Mouse (Mus musculus) ovary, postnatal 14 days (tissue): ENCODE results near the gene Olfr691.
"Not testable (repeated sequence)": the region's sequence is repeated elsewhere in the genome, so short reads cannot be mapped to it uniquely, and the experiment has no call there.

ENCODE experiments used
- DNase-seq: peaks from one replicate; pipeline ENCODE4 v3.0.0; 2022; ENCODE audit warnings: low spot score

The Olfr691 gene

DNA sequence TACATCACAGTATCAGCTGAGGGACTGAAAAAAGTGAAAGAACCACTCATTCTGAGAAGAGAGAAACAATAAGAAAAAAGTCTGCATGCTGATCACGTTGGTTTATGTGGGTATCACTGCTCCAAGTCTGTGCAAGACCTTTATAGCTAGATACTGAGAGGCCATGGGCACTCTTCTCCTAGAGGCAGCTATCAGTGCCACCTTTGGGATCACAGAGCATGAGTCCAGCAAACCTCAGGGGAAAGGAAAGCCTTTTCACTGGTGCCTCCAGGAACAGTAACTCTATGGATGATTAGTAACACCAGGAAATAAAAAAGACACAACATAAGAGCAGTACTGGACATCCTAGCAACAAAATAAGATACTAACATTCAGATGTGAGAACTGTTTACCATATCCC, at the start of gene Olfr691:
Gene Olfr691, minus strand, starts transcription at position 101 of the 400 bp plus-strand sequence.
- DNase-seq = no peak

DNA sequence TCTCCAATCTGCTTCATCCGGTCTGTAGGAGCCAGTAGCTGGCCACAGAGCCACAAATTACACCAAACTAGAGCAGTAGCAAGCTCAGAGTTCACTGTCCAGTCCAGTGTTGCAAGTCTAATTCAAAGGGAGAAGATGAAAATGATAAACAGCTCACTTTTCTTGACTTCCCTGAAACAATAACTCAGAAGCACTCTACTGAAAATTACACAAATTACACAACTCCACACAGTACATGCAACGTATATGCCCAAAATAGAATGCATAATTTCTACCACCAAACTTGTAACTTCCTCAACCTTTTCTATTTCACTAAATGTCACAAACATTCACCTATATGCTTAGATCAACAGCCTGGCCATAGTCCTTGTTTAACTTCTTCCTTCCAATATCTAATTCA, 48.2 kb upstream of the Olfr691 start:
- DNase-seq = no peak

GRCm38 (mm10) chr7:105387696-105388095, 45.6 kb upstream of the Olfr691 start:
- no peak for DNase-seq

GRCm38 (mm10) chr7:105380329-105380728, 38.3 kb upstream of the Olfr691 start:
- DNase-seq = no peak

GRCm38 (mm10) chr7:105374866-105375265, 32.8 kb upstream of the Olfr691 start, which contains the start of gene Gm5901:
Gene Gm5901 (plus strand): TSS chr7:105375038.
- no peak for DNase-seq

GRCm38 (mm10) chr7:105373976-105374375, 31.9 kb upstream of the Olfr691 start:
- no peak for DNase-seq

DNA sequence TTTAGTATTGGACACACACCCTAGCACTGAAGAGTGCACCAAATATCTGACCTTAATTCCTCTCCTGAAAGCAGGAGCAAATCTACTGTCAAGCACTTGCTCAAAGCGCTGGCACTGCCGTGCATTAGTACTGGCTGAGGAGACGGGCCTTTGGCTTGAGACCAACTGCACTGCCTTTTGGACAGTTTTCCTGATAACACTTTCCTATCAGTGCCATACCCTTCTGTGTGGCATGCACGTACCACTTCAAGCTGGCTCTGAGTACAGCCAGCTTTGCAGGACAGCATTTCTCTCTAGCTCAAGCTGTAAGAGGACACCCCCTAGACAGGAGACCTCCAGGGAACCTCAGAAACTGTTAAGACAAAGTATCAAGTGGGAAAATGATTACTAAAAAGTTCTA, 31.4 kb upstream of the Olfr691 start:
- DNase-seq = no peak

DNA sequence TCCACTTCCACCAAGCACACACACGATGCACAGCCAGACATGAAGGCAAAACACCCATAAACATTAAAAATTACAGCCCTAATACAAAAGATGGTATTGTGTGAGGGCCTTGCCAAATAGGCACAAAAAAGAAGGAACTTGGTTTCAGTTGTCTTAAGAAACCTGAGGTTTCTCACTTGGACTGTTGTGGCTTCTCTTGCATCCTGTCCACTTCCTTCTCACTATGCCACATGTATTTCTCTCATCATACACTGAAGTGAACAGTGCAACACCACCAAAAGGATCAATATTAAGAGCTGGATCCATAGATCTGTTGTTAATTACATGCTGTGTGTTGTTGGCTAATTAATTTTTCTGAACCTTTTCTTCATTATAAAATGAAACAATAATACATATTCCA, 30.8 kb upstream of the Olfr691 start:
- no peak for DNase-seq

DNA sequence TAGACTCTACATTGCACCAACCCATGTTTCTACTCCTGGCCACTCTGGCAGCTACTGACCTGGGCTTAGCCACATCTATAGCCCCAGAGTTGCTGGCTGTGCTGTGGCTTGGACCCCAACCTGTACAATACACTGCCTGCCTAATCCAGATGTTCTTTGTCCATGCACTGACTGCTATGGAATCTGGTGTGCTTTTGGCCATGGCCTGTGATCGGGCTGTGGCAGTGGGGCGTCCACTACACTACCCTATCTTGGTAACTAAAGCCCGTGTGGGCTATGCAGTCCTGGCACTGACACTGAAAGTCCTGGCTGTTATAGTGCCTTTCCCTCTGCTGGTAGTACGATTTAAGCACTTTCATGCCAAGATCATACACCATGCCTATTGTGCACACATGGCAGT, 26.5 kb upstream of the Olfr691 start:
- no peak for DNase-seq

- DNase-seq = no peak
Observed at GRCm38 (mm10) chr7:105367930-105368329, 25.9 kb upstream of the Olfr691 start, which contains the start of gene Olfr692. Gene Olfr692 (plus strand): TSS chr7:105368230.

GRCm38 (mm10) chr7:105367268-105367667, 25.2 kb upstream of the Olfr691 start:
- no peak for DNase-seq

- no peak for DNase-seq
Observed at GRCm38 (mm10) chr7:105361713-105362112, 19.6 kb upstream of the Olfr691 start.

GRCm38 (mm10) chr7:105356487-105356886, 14.4 kb upstream of the Olfr691 start:
- not testable (repeated sequence) for DNase-seq

DNA sequence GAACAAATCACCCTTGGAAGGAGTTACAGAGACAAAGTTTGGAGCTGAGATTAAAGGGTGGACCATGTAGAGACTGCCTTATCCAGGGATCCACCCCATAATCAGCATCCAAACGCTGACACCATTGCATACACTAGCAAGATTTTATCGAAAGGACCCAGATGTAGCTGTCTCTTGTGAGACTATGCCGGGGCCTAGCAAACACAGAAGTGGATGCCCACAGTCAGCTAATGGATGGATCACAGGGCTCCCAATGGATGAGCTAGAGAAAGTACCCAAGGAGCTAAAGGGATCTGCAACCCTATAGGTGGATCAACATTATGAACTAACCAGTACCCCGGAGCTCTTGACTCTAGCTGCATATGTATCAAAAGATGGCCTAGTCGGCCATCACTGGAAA, 14.0 kb upstream of the Olfr691 start:
- DNase-seq = not testable (repeated sequence)

DNA sequence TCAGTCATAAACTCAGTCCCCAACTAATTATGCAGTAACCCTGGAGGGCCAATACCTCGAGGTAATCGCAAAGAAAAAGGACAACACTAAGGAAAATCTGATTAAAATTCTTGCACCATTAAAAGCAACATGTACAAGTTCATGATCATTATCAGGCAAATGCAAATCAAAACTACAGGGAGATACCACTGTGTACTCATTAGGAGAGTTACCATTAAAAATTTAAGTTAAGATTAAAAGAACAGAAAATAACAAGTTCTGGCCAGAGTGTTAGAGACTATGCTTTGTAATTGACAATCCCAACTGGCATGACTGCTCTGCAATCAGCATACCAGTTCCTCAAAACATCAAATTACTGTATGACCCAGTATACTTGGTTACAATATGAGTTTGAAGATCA, 682 bp upstream of the Olfr691 start:
- no peak for DNase-seq

DNA sequence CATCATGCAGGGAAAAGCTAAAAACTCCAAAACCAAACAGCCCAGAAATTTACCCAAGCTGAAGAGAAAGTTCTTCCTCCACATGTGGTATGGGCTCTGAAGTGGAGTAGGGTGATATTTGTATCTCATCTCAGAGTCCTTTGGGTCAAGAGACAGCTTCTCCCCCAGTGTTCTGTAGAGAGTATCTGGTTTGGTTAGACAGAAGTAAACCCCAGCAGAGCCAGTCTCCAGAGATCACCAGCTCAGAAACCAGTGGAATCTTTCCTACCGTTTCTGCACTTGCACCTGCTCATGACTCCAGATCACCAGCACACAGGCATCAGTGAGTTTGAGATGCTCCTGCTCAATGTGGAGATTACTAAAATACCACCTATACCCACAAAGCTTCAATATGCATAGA, 8.1 kb downstream of the Olfr691 start, which contains the start of gene Olfr690:
Gene Olfr690, minus strand, starts transcription at position 101 of the 400 bp plus-strand sequence.
- no peak for DNase-seq

- DNase-seq = no peak
Observed at GRCm38 (mm10) chr7:105325302-105325701, 16.8 kb downstream of the Olfr691 start.

- DNase-seq = no peak
Observed at GRCm38 (mm10) chr7:105310865-105311264, 31.2 kb downstream of the Olfr691 start, which contains the start of gene Olfr689. Gene Olfr689 (plus strand): TSS chr7:105311165.

GRCm38 (mm10) chr7:105290051-105290450, 52.0 kb downstream of the Olfr691 start:
- DNase-seq = no peak

DNA sequence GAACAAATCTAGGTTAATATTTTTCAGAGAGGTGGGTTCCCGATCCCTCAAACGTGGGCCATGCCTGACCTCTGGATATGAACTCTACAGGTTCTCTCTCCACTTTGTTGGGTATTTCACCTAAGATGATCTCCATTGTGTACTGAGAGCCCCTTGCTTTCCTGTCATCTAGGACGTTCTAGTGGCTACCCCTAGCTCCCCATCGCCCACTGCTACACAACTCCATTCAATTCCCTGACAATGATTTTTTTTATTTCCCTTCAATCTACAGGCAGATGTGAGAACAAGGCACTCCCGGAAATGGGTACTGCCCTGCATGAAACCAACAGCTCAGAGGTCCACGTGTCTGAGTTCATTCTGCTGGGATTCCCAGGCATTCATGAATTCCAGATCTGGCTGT, 54.3 kb downstream of the Olfr691 start, which contains the start of gene Olfr688:
Gene Olfr688, plus strand, starts transcription at position 301 of the 400 bp plus-strand sequence.
- no peak for DNase-seq
